Mouse (Mus musculus): Measurements from ENCODE around the gene Scand1. TPM values are rescaled to one million over a fixed set of nuclear protein-coding genes. Genes with fewer than 3 reads are reported as not detected.

Scand1 gene
- 78.0 and 84.0 TPM in 2 replicates for polyA plus RNA-seq (2014; fragmentation: Nextera tagmentation; extraction: Ambion mirVana)

DNA sequence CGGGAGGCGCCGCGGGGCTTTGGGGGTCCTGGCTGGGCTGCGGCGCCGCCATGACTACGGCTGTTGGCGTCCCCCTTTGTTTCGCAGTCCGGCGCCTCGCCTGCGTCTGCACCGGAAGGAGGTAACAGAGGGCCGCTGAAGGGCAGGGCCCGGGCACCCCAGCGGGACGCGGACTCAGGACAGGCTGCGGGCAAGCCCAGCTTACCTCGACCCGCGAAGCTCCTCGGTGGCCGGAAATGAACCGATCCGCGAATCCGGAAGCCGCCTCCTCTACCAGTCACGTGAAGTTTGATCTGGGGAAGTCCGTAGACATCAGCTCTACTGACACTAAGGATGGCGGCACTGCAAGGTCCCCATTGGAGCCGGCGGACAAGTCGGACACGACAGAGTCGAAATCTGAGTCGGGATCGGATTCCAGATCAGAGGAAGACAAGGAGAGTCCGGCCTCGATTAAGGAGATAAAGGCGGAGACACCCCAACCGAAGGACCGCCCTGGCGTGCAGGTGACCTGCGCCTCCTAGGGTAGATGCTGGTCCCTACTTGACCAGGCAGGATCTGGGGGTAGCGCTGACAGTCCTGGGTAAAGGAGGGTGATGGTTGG, at the start of gene Scand1, which contains the start of gene Cnbd2:
Gene Scand1 (minus strand): TSS at position 408 of the 601 bp plus-strand sequence.
Gene Cnbd2 (plus strand): TSS at position 3 of the 601 bp plus-strand sequence.
- ATAC-seq (replicated peaks; ENCODE audit: low FRiP score) (peak; percentile 92), DNase-seq (ENCODE audit: low spot score) (peak; percentile 90)
- H3K4me3 ChIP-seq (ENCODE audit: low read depth, low read length), result peak within 1 kb of the TSS; percentile 90
- no peaks in the 10 kb centered on the region for H3K36me3 ChIP-seq (ENCODE audit: control insufficient read depth, insufficient read depth, low read length)
- no peaks in the 10 kb centered on the region; the same call in 1 of the 2 replicates for H3K4me1 ChIP-seq (replicated peaks; ENCODE audit: control insufficient read depth, insufficient read depth, low read length)
- H3K4me2 ChIP-seq (ENCODE audit: low read depth, low read length, severe bottlenecking), result peak within 1 kb of the TSS; percentile 85
- WGBS, result 0% methylated on average over 49 of the region's 49 CpGs
- no peaks in the 10 kb centered on the region for H3K9me3 ChIP-seq (ENCODE audit: control insufficient read depth, low read length)
- no peaks in the 10 kb centered on the region for H3K27me3 ChIP-seq (ENCODE audit: control insufficient read depth, insufficient read depth, low read length)
- peak within 1 kb of the TSS; percentile 97 for H3K27ac ChIP-seq (ENCODE audit: low read depth, low read length)
- peak within 1 kb of the TSS; percentile 97 for H3K9ac ChIP-seq (ENCODE audit: low read length)

DNA sequence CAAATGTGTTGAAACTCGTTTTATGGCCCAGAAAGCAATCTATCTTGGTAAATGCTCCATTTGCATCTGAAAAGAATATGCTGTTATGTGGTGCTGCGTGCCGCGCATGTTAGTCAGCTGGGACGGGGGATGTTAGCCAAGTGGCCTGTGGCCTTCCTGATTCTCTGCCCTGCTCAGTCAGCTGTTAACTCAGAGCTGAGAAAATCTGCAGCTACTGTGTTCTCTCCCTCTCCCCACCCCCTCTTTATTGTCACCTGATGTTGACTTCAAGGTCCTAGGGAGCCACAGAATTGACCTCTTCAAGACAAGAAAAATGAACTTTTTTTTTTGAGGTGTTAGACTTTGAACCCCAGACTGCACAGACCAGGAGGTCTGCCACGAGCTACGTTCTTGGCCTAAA, 43.5 kb upstream of the Scand1 start:
- 70% methylated on average over 7 of the region's 7 CpGs for WGBS
- H3K36me3 ChIP-seq (ENCODE audit: control insufficient read depth, insufficient read depth, low read length), result no peaks in the 10 kb centered on the region
- H3K27me3 ChIP-seq (ENCODE audit: control insufficient read depth, insufficient read depth, low read length), result no peaks in the 10 kb centered on the region
- no peak for ATAC-seq (replicated peaks; ENCODE audit: low FRiP score)
- no peaks in the 10 kb centered on the region for H3K4me1 ChIP-seq (replicated peaks; ENCODE audit: control insufficient read depth, insufficient read depth, low read length)
- no peak overlapping the region for H3K27ac ChIP-seq (ENCODE audit: low read depth, low read length)
- no peaks in the 10 kb centered on the region for H3K9me3 ChIP-seq (ENCODE audit: control insufficient read depth, low read length)
- H3K9ac ChIP-seq (ENCODE audit: low read length), result no peak overlapping the region
- DNase-seq (ENCODE audit: low spot score), result no peak
- no peak overlapping the region for H3K4me2 ChIP-seq (ENCODE audit: low read depth, low read length, severe bottlenecking)
- no peak overlapping the region for H3K4me3 ChIP-seq (ENCODE audit: low read depth, low read length)

DNA sequence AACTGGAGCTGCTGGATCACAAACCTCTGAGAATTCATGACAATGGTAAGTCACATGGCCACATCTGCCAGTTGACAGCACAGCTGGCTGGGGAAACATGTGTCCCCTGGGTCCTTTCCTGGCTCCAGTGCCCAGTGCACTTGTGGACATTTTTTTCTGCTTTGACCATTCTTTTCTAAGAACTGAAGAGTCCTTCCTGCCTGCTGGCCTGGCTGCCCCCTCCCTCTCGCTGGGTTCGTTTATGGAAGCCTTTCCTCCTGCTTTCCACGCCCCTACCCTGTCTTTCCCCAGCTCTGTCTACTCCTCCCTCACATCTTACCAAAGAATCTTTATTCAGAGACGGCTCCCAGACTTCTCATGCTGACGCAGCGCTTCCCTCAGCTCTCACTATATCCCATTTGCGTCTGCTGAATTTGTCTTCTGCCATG, 40.8 kb upstream of the Scand1 start:
- no peak for DNase-seq (ENCODE audit: low spot score)
- Histone ChIP-seq H3K9me3 (ENCODE audit: control insufficient read depth, low read length) (no peaks in the 10 kb centered on the region), H3K4me3 (ENCODE audit: low read depth, low read length) (no peak overlapping the region), H3K27ac (ENCODE audit: low read depth, low read length) (no peak overlapping the region), H3K4me1 (replicated peaks; ENCODE audit: control insufficient read depth, insufficient read depth, low read length) (no peaks in the 10 kb centered on the region), H3K36me3 (ENCODE audit: control insufficient read depth, insufficient read depth, low read length) (no peaks in the 10 kb centered on the region), H3K4me2 (ENCODE audit: low read depth, low read length, severe bottlenecking) (no peak overlapping the region), H3K27me3 (ENCODE audit: control insufficient read depth, insufficient read depth, low read length) (no peaks in the 10 kb centered on the region), H3K9ac (ENCODE audit: low read length) (no peak overlapping the region)
- WGBS, result 54% methylated on average over 7 of the region's 7 CpGs
- no peak for ATAC-seq (replicated peaks; ENCODE audit: low FRiP score)

DNA sequence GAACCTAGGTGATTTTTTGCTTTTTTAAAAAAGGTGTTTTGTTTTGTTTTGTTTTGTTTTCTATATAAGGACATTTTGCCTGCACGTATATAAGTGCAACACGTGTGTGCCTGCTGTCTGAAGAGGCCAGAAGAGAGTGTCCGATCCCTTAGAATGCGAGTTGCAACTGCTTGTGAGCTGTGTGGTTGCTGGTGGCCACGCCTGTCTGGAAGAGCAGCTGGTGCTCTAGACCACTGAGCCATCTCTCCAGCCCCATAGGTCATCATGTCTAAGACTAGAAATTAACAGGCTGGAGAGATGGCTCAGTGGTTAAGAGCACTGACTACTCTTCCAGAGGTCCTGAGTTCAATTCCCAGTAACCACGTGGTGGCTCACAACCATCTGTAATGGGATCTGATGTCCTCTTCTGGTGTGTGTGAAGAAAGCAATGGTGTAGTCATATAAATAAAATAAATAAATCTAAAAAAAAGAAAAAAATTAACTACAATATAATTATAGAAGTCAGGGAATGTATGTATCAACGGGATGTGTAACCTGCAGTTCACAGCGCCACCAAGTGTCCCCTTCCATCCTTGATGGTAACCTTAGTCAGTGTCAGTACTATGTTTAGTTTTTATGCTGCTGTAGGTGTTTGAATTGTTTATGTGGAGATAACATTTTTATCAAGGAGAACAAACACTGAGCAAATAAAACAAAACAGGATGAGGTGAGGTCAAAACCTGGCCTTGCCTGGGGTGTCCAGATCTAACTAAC, 40.1 kb upstream of the Scand1 start:
- Histone ChIP-seq H3K9ac (ENCODE audit: low read length) (no peak overlapping the region), H3K4me2 (ENCODE audit: low read depth, low read length, severe bottlenecking) (no peak overlapping the region), H3K4me1 (replicated peaks; ENCODE audit: control insufficient read depth, insufficient read depth, low read length) (no peaks in the 10 kb centered on the region), H3K27me3 (ENCODE audit: control insufficient read depth, insufficient read depth, low read length) (no peaks in the 10 kb centered on the region), H3K4me3 (ENCODE audit: low read depth, low read length) (no peak overlapping the region), H3K27ac (ENCODE audit: low read depth, low read length) (no peak overlapping the region), H3K9me3 (ENCODE audit: control insufficient read depth, low read length) (no peaks in the 10 kb centered on the region), H3K36me3 (ENCODE audit: control insufficient read depth, insufficient read depth, low read length) (no peaks in the 10 kb centered on the region)
- DNase-seq (ENCODE audit: low spot score), result no peak
- whole genome bisulfite sequencing, result 80% methylated on average over 8 of the region's 8 CpGs
- ATAC-seq (replicated peaks; ENCODE audit: low FRiP score), result no peak

DNA sequence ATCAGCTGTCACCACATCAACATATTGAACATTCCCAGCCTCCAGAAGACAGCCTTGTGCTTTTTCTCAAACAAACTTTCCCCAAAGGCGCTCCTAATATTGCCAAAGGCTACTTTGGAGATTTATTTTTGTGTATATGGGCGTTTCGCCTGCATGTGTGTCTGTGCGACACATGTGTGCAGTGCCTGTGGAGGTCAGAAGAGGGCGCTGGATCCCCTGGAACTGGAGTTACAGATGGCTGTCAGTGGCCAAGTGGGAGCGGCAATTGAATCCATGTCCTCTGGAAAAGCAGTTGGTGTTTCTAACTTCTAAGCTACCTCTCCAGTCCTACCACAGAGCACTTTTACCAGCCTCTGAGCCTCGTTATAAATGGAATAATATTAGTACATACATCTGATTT, 38.7 kb upstream of the Scand1 start:
- Histone ChIP-seq H3K4me2 (ENCODE audit: low read depth, low read length, severe bottlenecking) (no peak overlapping the region), H3K9ac (ENCODE audit: low read length) (no peak overlapping the region), H3K27ac (ENCODE audit: low read depth, low read length) (no peak overlapping the region), H3K36me3 (ENCODE audit: control insufficient read depth, insufficient read depth, low read length) (no peaks in the 10 kb centered on the region), H3K4me3 (ENCODE audit: low read depth, low read length) (no peak overlapping the region), H3K4me1 (replicated peaks; ENCODE audit: control insufficient read depth, insufficient read depth, low read length) (no peaks in the 10 kb centered on the region), H3K27me3 (ENCODE audit: control insufficient read depth, insufficient read depth, low read length) (no peaks in the 10 kb centered on the region), H3K9me3 (ENCODE audit: control insufficient read depth, low read length) (no peaks in the 10 kb centered on the region)
- WGBS, result 79% methylated on average over 7 of the region's 7 CpGs
- DNase-seq (ENCODE audit: low spot score) (no peak), ATAC-seq (replicated peaks; ENCODE audit: low FRiP score) (no peak)

DNA sequence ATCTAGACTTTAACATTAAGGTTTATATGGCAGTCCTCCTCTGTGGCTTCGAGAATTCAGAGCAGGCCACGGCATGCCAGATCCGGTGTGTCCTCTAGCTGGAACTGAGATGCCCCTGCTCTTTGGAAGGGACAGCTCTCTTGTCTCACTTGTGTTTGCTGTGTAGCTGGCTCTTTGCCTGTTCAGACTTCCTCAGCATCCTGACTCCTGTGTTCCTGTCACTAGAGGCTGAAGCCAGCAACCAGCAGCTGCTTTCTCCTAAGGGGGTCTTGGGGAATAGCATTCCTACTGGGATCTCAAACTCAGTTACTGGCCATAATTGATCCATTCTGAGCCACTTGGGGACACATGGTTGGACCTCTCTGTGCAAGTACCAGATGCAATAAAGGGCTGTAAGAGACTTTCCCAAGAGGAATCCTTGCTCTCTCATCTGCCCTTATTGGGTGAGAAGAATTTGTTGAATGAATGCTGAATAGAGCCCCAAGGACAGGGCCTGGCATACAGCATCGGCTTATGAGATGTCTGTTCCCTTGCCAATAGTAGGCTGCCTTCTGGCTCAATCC, 36.9 kb upstream of the Scand1 start:
- no peaks in the 10 kb centered on the region for H3K36me3 ChIP-seq (ENCODE audit: control insufficient read depth, insufficient read depth, low read length)
- no peak overlapping the region for H3K4me2 ChIP-seq (ENCODE audit: low read depth, low read length, severe bottlenecking)
- H3K9me3 ChIP-seq (ENCODE audit: control insufficient read depth, low read length), result no peaks in the 10 kb centered on the region
- no peak overlapping the region for H3K9ac ChIP-seq (ENCODE audit: low read length)
- H3K27me3 ChIP-seq (ENCODE audit: control insufficient read depth, insufficient read depth, low read length), result no peaks in the 10 kb centered on the region
- DNase-seq (ENCODE audit: low spot score) (no peak), ATAC-seq (replicated peaks; ENCODE audit: low FRiP score) (no peak)
- no peak overlapping the region for H3K4me3 ChIP-seq (ENCODE audit: low read depth, low read length)
- WGBS, result 87% methylated on average over 4 of the region's 4 CpGs
- H3K27ac ChIP-seq (ENCODE audit: low read depth, low read length), result no peak overlapping the region
- no peaks in the 10 kb centered on the region for H3K4me1 ChIP-seq (replicated peaks; ENCODE audit: control insufficient read depth, insufficient read depth, low read length)

DNA sequence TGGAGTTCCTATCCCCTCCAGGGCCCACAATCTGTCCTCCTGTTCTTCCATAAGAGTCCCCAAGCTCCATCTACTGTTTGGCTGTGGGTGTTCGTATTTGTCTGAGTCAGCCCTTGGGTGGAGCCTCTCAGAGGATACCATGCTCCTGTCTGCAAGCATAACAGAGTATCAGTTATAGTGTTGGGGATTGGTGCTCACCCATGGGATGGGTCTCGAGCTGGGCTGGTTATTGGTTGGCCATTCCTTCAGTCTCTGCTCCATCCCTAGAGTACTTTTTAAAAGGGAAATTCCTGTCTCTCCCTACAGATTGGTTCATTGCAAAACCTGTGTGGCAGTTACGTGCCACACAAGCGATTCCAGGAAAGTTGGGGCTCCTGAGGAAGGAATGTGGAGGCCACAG, 36.3 kb upstream of the Scand1 start:
- 86% methylated on average over 4 of the region's 4 CpGs for WGBS
- Histone ChIP-seq H3K4me3 (ENCODE audit: low read depth, low read length) (no peak overlapping the region), H3K4me1 (replicated peaks; ENCODE audit: control insufficient read depth, insufficient read depth, low read length) (no peaks in the 10 kb centered on the region), H3K36me3 (ENCODE audit: control insufficient read depth, insufficient read depth, low read length) (no peaks in the 10 kb centered on the region), H3K9ac (ENCODE audit: low read length) (no peak overlapping the region), H3K27me3 (ENCODE audit: control insufficient read depth, insufficient read depth, low read length) (no peaks in the 10 kb centered on the region), H3K9me3 (ENCODE audit: control insufficient read depth, low read length) (no peaks in the 10 kb centered on the region), H3K27ac (ENCODE audit: low read depth, low read length) (no peak overlapping the region), H3K4me2 (ENCODE audit: low read depth, low read length, severe bottlenecking) (no peak overlapping the region)
- DNase-seq (ENCODE audit: low spot score) (no peak), ATAC-seq (replicated peaks; ENCODE audit: low FRiP score) (no peak)

DNA sequence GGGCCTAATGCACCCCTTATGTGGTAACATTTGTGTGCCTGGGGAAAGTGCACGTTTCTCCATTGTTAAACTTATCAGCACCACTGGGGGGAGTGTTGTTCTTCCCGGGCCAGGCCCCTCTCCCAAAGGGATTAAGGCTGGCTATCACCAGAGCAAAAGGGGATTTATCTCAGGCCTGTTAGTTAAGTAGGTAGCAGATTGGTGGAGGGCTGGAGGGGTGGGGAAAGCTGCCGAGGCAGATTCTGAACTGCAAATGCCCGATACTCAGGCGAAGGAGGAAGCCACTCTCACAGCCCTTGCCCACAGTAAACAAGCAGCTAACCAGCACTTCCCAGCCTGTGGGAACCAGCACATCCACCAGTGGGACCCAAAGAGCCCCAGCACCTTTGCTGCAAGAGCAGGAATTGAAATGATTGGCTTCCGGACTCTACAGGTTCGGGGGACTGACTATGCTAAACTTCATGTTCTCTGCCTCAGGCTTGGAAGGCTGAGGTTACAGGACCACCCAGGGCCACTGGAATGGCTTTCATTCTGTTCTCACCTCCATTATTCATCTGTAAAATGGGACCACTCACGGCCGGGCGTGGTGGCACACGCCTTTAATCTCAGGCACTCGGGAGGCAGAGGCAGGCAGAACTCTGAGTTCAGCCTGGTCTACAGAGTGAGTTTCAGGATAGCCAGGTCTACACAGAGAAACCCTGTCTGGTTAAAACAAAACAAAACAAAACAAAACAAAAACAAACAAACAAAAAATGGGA, 32.5 kb upstream of the Scand1 start:
- DNase-seq (ENCODE audit: low spot score), result no peak
- no peaks in the 10 kb centered on the region for H3K36me3 ChIP-seq (ENCODE audit: control insufficient read depth, insufficient read depth, low read length)
- 58% methylated on average over 12 of the region's 12 CpGs for WGBS

More for the DNA sequence above, 32.5 kb upstream of the Scand1 start:
- Histone ChIP-seq H3K4me1 (replicated peaks; ENCODE audit: control insufficient read depth, insufficient read depth, low read length) (no peaks in the 10 kb centered on the region), H3K9me3 (ENCODE audit: control insufficient read depth, low read length) (no peaks in the 10 kb centered on the region), H3K9ac (ENCODE audit: low read length) (no peak overlapping the region), H3K27me3 (ENCODE audit: control insufficient read depth, insufficient read depth, low read length) (no peaks in the 10 kb centered on the region), H3K4me2 (ENCODE audit: low read depth, low read length, severe bottlenecking) (no peak overlapping the region), H3K4me3 (ENCODE audit: low read depth, low read length) (no peak overlapping the region), H3K27ac (ENCODE audit: low read depth, low read length) (no peak overlapping the region)
- no peak for ATAC-seq (replicated peaks; ENCODE audit: low FRiP score)
